8 mouse cellular contexts compared by ENCODE assay signal in the genomic region with DNA sequence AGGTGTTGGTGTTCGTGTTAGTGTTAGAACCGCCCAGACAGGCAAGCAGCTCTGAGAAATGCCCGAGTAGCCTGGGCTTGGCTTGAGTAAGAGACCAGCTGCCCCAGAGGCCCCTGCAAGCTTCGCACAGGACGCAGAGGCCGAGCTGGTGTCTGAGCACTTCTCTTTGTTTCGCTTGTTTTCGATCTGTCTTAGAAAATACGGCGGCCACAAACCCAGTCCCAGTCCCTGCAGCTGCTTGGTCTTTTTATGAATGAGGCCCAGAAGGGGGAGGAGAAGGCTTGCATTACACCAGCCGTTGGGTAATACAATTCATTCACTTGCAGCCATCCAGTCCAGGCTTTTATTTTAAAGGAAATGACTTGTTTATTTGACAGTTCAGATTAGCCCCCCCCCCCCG.
DNase-seq lines count a peak whose midpoint lies in the region; ATAC-seq lines count a peak whose summit lies in the region.

No protein-coding gene starts in this region.

- intact Hi-C loops in left cerebral cortex, postnatal 25 days (cut with DNase I), result no loop called here

- peaks cover 78% of the 10 kb centered on the region for H3K4me1 ChIP-seq in hindbrain, embryonic 10.5 days (replicated peaks)
- peaks cover 34% of the 10 kb centered on the region for H3K4me1 ChIP-seq in stomach, embryonic 14.5 days (ENCODE audit: control insufficient read depth, insufficient read depth, low read length)

- DNase-seq in adrenal gland, adult 2 months, result peak; percentile 68
- DNase-seq in adrenal gland, postnatal 25 days, result no peak
- DNase-seq in adipocyte (ENCODE audit: low spot score), result peak; percentile 29
- peak; percentile 82 for DNase-seq in forelimb bud, embryonic 11.5 days (ENCODE audit: low read depth, low spot score)
- DNase-seq in hindbrain, embryonic 10.5 days (ENCODE audit: low spot score), result peak; percentile 79
- DNase-seq in left cerebral cortex, postnatal 25 days (ENCODE audit: low spot score in 2 of 2), result peak; percentile 31 to 55

- peak overlapping the region; percentile 89 for H3K27ac ChIP-seq in hindbrain, embryonic 10.5 days
- peak overlapping the region; percentile 78 for H3K27ac ChIP-seq in stomach, embryonic 14.5 days (ENCODE audit: low read length)

- H3K36me3 ChIP-seq in hindbrain, embryonic 10.5 days, result peaks cover 7% of the 10 kb centered on the region; the same call in 1 of the 2 replicates
- H3K36me3 ChIP-seq in stomach, embryonic 14.5 days (ENCODE audit: control insufficient read depth, insufficient read depth, low read length), result no peaks in the 10 kb centered on the region

- ATAC-seq in megakaryocyte progenitor cell, adult 5-6 weeks (replicated peaks; ENCODE audit: poor library complexity), result peak; percentile 49
- peak; percentile 82 for ATAC-seq in stomach, embryonic 14.5 days (ENCODE audit: insufficient number of reproducible peaks, insufficient read depth, low FRiP score, low read depth)

- peak overlapping the region; percentile 28 for H3K4me3 ChIP-seq in hindbrain, embryonic 10.5 days
- no peak overlapping the region for H3K4me3 ChIP-seq in stomach, embryonic 14.5 days (ENCODE audit: low read depth, low read length)

- H3K9me3 ChIP-seq in hindbrain, embryonic 10.5 days, result no peaks in the 10 kb centered on the region
- no peaks in the 10 kb centered on the region for H3K9me3 ChIP-seq in stomach, embryonic 14.5 days (ENCODE audit: control insufficient read depth, low read depth, low read length)

- H3K9ac ChIP-seq in stomach, embryonic 14.5 days (replicated peaks; ENCODE audit: low read depth, low read length), result no peak overlapping the region

- no peaks in the 10 kb centered on the region for H3K27me3 ChIP-seq in hindbrain, embryonic 10.5 days (ENCODE audit: insufficient read depth, poor library complexity, severe bottlenecking)
- H3K27me3 ChIP-seq in stomach, embryonic 14.5 days (ENCODE audit: control insufficient read depth, insufficient read depth, low read length), result no peaks in the 10 kb centered on the region

- H3K4me2 ChIP-seq in stomach, embryonic 14.5 days (replicated peaks; ENCODE audit: low read depth, low read length), result peak overlapping the region; percentile 27; the same call in 1 of the 2 replicates

- WGBS in hindbrain, embryonic 10.5 days, result 2% methylated on average over 12 of the region's 12 CpGs
- 5% methylated on average over 12 of the region's 12 CpGs for WGBS in stomach, embryonic 14.5 days
